Mouse (Mus musculus): ENCODE measurements around the gene Ggt1.
"Not testable (repeated sequence)": the region's sequence is repeated elsewhere in the genome, so short reads cannot be mapped to it uniquely, and the experiment has no call there.

Gene Ggt1

DNA sequence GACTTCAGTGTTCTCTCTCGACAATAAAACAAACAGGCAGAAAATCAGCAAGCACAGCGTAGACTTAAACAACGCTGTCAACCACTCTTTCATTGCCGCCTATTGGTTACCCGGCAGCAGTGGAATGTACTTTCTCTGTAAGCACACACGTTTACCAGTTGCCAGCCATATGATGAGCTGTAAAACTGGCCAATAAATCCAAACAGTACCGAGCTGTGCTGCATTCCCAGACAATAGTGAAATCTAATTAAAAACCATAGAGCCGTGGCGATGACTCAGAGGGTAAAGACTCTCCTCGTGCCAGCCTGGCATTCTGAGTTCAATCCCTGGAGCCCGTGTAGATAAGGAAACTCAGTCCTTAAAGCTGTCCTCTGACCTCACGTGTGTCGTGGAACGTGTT, 12.9 kb upstream of the Ggt1 start:
- peak in 1 of 2 experiments; percentile 17 for DNase-seq (ENCODE audit: inconsistent age in 2 of 2, low spot score in 1 of 2)

DNA sequence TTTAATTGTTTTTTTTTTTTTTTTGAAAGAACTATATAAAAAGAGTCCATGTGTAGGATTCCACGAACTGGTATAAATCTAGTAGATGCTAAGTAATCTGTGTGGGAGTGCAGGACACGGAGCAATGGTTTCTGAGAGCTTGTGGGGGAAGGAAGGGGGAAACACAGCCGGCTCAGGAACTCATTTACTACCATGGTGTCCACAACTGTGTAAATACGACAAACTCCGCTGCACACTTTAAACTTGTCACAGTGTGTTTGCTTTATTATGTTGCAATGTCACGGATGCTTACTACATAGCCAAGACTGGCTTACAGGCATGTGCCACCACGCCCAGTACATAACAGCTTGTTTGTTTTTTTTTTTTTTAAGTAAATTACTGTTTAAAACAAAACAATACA, 11.5 kb upstream of the Ggt1 start:
- DNase-seq (ENCODE audit: inconsistent age in 2 of 2, low spot score in 1 of 2), result no peak

DNA sequence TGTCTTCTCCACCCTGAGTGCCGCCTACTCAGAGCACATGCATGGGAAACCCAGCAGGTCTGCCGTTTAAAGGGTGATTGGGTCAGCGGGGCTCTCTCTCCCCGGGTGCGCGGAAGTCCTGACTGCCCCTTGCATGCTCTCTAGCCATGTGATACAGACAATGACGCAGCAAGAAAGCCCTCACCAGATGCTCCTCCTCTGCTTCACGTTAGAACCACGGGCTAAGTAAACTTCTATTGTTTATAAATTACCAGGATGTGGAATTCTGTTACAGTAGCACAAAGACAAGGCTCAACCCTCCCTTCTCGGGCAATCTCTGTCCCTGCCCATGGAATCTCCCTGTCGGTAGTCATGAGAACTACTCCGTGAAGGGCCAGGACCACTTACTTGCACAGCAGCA, 10.2 kb upstream of the Ggt1 start:
- no peak for DNase-seq (ENCODE audit: inconsistent age in 2 of 2, low spot score in 1 of 2)

GRCm38 (mm10) chr10:75552106-75552505, 9.3 kb upstream of the Ggt1 start:
- DNase-seq (ENCODE audit: inconsistent age in 2 of 2, low spot score in 1 of 2), result no peak

- DNase-seq (ENCODE audit: inconsistent age in 2 of 2, low spot score in 1 of 2), result no peak
Measured at GRCm38 (mm10) chr10:75552701-75553450, 8.5 kb upstream of the Ggt1 start.

- DNase-seq (ENCODE audit: inconsistent age in 2 of 2, low spot score in 1 of 2), result peak in 1 of 2 experiments; percentile 61
Measured at GRCm38 (mm10) chr10:75554090-75554489, 7.3 kb upstream of the Ggt1 start.

DNA sequence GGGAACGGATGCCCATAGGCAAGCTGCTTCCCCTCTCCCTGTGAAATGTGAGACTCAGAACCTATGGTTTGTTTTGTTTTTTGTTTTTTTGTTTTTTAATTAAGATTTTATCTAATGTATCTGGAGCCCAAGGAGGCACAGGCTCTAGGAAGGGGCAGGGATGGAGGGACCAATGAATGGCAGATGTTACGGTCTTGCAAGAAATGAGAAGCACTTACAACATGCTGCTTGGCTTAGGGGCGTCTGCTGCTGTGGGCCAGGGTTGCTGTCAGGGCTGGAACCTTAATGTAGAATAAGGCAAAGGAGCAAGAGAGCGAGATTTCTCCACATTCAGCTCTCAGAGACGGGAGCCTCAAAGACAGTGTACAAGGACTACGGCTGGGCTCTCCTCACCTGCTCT, 5.8 kb upstream of the Ggt1 start:
- DNase-seq (ENCODE audit: inconsistent age in 2 of 2, low spot score in 1 of 2), result no peak

- peak in 1 of 2 experiments; percentile 23 for DNase-seq (ENCODE audit: inconsistent age in 2 of 2, low spot score in 1 of 2)
Measured at GRCm38 (mm10) chr10:75556026-75556425, 5.4 kb upstream of the Ggt1 start.

DNA sequence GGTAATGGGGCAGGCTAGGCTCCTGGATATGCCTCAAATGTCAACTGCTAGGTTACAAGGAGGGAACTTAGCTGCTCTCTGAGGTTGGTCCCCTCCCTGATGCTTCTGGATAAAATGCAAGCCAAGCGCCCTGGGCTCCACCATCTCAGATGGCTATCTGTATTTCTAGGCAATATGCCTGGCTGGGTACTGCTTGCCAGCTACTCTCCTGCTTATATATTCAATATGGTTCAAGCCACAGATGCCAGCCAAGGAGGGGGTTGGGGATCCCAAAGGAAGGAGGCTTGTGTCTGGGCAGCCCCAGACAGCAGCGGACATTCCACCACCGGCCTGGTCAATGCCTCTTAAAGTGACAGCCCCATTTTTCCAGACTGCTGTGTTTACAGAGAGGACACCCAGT, 2.9 kb upstream of the Ggt1 start:
- DNase-seq (ENCODE audit: inconsistent age in 2 of 2, low spot score in 1 of 2), result no peak

- no peak for DNase-seq (ENCODE audit: inconsistent age in 2 of 2, low spot score in 1 of 2)
Measured at GRCm38 (mm10) chr10:75559041-75559675, 2.2 kb upstream of the Ggt1 start.

GRCm38 (mm10) chr10:75559676-75560548, 1.5 kb upstream of the Ggt1 start, which contains the start of gene Lrrc75b:
Lrrc75b (minus strand) TSS chr10:75560330.
- peak; percentile 47 to 83 for DNase-seq (ENCODE audit: inconsistent age in 2 of 2, low spot score in 1 of 2)

DNA sequence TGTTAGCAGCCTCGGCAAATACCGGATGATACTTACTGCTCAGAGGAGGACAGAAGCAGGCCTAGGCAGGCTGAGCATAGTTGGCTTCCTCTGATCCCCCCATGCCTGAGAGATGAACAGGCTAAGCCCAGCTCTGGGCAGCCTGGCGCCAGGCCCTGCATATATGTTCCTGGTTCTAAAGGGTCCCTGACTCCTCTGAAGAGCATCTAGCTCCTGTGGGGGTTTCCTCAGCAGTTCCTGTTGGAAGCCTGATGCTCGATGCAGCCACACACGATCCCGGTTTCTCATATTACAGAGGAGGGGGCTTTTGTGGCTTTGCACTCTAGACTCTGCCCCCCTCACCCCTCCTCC, 880 bp upstream of the Ggt1 start:
- no peak for DNase-seq (ENCODE audit: inconsistent age in 2 of 2, low spot score in 1 of 2)

- DNase-seq (ENCODE audit: inconsistent age in 2 of 2, low spot score in 1 of 2), result no peak
Measured at GRCm38 (mm10) chr10:75562596-75562995, 1.2 kb downstream of the Ggt1 start.

DNA sequence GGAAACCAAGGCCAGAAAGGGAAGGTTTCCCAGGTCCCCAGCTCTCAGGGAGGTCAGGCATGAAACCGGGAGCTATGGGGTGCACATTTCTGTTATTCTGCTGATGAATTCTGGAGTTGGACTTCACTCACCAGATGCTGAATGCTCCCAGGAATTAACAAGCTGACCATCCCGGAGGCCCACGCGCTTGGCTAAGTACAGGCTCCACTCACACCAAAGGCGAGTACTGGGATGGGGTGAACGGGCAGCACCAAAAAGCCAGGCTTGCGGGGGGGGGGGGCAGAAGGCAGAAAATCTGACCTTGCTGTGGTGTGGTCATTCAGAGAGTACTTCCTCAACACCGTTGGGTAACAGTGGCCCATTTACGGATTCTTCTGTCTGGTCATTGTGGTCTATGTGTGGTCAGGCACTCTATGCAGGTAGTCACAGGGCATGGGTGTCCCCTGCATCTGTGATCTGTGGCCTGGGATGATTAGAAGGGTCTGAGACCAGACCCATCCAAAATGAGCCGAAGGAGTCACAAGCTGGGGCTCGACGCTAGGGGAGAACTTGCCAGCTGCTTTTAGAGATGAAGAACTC, 3.4 kb downstream of the Ggt1 start:
- DNase-seq (ENCODE audit: inconsistent age in 2 of 2, low spot score in 1 of 2), result no peak

GRCm38 (mm10) chr10:75565436-75565835, 4.0 kb downstream of the Ggt1 start:
- no peak for DNase-seq (ENCODE audit: inconsistent age in 2 of 2, low spot score in 1 of 2)

DNA sequence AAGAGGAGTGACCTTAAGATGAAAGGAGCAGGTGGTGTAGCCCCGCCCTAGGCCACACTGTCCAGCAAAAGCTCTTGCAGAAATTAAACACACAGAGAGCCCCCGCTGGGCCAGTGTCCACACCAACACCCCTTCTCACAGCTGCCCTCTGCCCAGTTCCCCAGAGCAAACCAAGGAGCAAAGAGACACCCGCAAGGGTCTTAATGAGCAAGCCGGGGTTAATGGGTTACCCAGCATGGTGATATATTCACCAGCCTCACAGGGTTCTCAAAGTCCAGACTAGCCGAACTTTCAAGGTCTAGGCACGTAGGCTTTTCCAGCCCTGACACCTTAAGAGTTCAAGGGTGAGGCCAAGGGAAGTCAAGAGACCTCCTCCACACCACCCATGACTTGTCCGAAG, 4.5 kb downstream of the Ggt1 start:
- DNase-seq (ENCODE audit: inconsistent age in 2 of 2, low spot score in 1 of 2), result no peak

- no peak for DNase-seq (ENCODE audit: inconsistent age in 2 of 2, low spot score in 1 of 2)
Measured at GRCm38 (mm10) chr10:75566321-75566720, 4.9 kb downstream of the Ggt1 start.

- DNase-seq (ENCODE audit: inconsistent age in 2 of 2, low spot score in 1 of 2), result not testable (repeated sequence)
Measured at GRCm38 (mm10) chr10:75566765-75567164, 5.4 kb downstream of the Ggt1 start.

GRCm38 (mm10) chr10:75568029-75568428, 6.6 kb downstream of the Ggt1 start:
- DNase-seq (ENCODE audit: inconsistent age in 2 of 2, low spot score in 1 of 2), result no peak

GRCm38 (mm10) chr10:75568441-75568840, 7.0 kb downstream of the Ggt1 start:
- DNase-seq (ENCODE audit: inconsistent age in 2 of 2, low spot score in 1 of 2), result no peak

DNA sequence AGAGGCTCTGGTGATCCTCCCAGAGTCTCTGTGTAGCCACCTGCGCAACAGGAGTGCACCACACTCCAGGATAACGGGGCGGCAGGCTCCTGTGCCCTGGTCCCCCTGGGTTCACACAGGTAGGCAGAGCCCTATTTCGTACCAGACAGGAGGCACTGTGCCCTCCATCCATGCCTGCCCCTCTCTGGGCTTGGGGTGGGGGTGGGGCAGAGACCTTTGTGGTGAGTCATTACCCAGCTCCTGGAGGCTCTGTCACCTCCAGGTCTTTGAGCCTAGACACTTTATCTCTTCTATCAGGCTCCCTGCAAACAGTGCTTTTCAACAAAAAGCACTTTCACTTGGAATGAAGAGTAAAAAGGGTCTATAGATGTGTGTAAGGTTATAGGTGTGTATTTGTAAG, 7.4 kb downstream of the Ggt1 start:
- no peak for DNase-seq (ENCODE audit: inconsistent age in 2 of 2, low spot score in 1 of 2)

All from adrenal gland, adult (tissue).